Mouse (Mus musculus) CH12.LX (cell line): Measurements from ENCODE around the gene Tmem199.

ENCODE experiments used
- CTCF ChIP-seq, 2 experiments: IDR thresholded peaks in 1 of 2; conservative IDR thresholded peaks in 1 of 2; 2 replicates each; pipeline ENCODE4 v1.5.1; 2011 to 2012; ENCODE audit warnings: low read depth in 2 of 2, low read length in 2 of 2, improper control_type of control experiment in 1 of 2, inconsistent platforms in 1 of 2, mild to moderate bottlenecking in 1 of 2, moderate library complexity in 1 of 2
- MAX ChIP-seq: IDR thresholded peaks from 2 replicates; pipeline ENCODE4 v1.6.1; 2011; ENCODE audit warnings: low read length, improper control_type of control experiment
- MEF2A ChIP-seq: IDR thresholded peaks from 2 replicates; pipeline ENCODE4 v1.6.1; 2014; ENCODE audit warnings: low read depth, mild to moderate bottlenecking, inconsistent platforms, low read length, improper control_type of control experiment, borderline replicate concordance
- POLR2A ChIP-seq: IDR thresholded peaks from 2 replicates; pipeline ENCODE4 v1.6.1; 2011; ENCODE audit warnings: low read depth, mild to moderate bottlenecking, improper control_type of control experiment, low read length
- SIN3A ChIP-seq: IDR thresholded peaks from 2 replicates; pipeline ENCODE4 v1.6.1; 2012; ENCODE audit warnings: low read length, improper control_type of control experiment, inconsistent platforms

DNA sequence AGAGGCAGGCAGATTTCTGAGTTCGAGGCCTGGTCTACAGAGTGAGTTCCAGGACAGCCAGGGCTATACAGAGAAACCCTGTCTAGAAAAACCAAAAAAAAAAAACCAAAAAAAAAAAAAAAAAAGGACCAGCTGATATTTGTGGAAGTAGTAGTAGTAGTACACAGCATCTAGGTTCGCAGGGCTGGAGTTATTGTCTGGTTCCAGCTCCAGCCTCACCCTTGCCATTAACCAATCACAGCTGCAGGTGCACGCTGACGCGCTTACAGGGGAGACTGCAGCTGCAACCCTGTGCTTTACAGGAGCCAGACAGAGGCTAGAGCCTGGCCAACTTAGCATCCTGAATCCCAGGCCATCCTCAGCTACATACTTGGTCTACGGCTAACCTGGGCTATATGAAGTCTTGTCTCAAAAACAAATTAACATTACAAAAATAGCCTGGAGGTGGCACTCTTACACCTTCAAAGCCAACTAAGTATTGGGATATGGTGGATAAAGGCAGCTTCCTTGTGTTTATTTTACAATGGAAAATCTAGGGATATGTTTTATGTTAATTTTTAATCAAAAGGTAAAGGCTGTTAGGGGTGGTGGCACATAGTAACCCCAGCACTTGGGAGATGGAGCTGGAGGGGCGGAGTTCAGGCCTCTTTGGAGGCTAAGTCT, 32.6 kb upstream of the Tmem199 start:
- no peak for TF ChIP-seq POLR2A
- TF ChIP-seq CTCF (conservative IDR thresholded peaks at IDR 0.05 in 1 of 2, IDR thresholded peaks at IDR 0.05 in 1 of 2; ENCODE audit: low read depth in 2 of 2, low read length in 2 of 2) = peak in 1 of 2 experiments; percentile 38; a peak in 2 of 4 replicates
- TF ChIP-seq MEF2A = no peak
- TF ChIP-seq SIN3A = no peak
- no peak for TF ChIP-seq MAX
